Mouse (Mus musculus): ENCODE measurements around the gene Bmpr1b. TPM values are rescaled to one million over a fixed set of nuclear protein-coding genes. Genes with fewer than 3 reads are reported as not detected.

Gene Bmpr1b
- polyA plus RNA-seq, 1 experiment from 2014 or later, result 0.51 TPM

DNA sequence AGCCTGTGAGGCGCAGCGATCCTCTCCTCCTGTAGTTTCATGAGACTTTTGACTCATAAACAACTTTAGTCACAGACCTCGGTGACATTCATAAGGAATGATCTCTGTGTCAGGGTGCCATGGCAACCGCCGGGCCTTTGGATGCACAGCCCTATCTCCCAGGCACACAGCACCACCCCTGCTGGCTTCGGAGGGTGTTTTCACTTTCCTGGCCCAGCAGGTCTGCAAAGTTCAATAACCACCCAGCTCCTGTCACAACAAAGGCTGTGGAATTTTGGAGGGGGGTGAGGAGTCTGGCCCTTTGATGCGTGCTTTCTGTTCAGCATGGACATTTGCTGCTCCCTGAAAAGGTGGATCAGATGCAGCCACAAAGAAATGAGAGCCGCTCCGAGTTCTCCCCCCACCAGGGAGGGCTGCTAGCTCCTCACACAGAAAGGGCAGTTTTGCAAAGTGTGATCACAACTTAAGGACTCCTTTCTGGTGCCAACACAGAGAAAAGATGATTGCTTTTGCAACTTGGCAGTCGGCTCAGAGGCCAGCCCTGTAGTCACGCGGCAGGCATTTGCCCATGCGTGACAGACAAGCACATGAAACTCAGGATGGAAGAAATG lies 349.8 kb downstream of the Bmpr1b start:
- no peak for DNase-seq (ENCODE audit: low spot score)

DNA sequence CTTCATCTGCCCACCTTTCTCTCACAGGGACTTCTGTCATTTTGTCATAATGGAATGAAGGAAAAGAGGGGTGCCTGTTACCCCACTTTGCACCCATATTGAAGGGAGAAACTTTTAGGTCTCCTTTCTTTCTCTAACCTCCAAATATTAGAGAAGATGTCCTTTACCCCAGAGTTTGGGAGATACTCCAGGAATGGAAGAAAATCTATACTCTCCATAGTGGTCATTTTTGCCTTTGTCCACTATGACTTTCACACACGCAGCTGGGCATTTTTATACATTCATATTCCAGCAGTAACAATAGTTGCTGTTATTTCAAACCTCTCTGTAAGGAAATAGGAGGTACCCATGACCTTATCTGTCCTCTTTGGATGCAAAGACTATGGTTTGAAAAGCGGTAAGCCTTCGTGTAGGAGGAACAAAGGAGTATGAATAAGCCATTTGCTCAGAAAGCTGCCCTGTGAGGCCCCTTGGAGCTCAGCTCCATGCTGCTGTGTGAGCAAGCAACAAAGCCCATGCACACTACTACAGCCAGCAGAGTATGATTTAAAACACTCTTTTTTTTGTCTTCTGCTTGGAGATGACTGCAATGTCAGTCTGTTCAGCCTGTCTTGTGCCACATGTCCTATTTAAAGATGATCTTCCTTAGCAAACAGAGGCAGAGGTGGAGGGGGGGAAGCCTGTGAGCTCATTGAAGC lies 350.5 kb downstream of the Bmpr1b start:
- DNase-seq (ENCODE audit: low spot score), result no peak

DNA sequence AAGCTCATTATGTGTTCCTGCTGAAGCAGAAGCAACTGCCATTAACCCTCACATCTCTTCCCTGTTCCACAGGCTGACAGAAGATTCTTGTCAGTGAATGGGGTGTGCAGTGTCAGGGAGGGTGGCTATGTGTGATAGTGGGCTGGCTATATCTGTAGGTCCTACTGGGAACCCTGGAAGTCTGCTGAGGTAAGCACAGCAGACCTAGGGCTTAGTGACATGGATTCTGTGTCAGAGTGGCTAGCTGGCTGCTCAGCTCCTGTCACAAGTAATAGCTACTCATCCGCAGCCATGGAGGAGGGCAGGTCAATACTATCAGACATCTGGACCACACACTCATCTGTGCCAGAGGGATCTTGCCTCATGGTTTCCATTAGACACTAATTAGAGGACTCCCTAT lies 354.4 kb downstream of the Bmpr1b start:
- no peak for DNase-seq (ENCODE audit: low spot score)

DNA sequence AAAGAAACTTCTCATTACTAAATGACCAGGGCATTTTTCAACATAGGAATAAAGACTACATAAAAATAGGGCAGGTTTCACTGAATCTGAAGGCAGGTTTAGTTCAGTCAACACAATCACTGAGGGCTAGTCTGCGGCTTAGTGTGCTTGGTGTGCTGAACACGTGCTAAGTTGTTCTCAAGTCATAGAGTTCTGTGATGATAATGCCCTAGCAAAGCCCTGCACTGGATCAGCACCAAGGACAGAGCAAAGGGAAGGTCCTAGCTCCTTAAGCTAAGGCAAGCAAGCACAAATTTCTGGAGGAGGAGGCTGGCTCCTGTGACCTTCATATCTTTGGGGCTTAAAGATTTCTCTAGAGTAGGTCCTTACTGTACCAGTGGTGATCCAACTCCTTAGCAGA lies 357.9 kb downstream of the Bmpr1b start:
- DNase-seq (ENCODE audit: low spot score), result no peak

DNA sequence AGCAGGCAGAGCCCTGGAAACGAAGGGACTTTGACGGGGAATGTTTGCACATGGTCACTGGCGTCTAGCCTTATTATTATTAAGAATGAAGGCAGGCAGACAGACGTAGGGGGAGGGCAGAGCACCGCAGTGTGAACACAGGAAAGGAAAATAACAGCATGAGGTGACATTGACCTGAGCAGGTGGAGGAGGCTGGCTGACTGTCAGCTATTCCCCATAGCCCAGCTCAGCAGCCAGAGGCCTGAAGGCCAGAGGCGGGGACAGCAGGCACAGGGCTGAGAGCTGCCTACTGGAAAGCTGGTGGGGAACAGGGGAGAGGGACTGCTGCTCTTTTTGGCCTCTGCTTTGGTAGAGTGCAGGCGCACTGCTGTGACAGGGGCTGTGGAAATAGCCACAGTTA lies 358.3 kb downstream of the Bmpr1b start:
- no peak for DNase-seq (ENCODE audit: low spot score)

DNA sequence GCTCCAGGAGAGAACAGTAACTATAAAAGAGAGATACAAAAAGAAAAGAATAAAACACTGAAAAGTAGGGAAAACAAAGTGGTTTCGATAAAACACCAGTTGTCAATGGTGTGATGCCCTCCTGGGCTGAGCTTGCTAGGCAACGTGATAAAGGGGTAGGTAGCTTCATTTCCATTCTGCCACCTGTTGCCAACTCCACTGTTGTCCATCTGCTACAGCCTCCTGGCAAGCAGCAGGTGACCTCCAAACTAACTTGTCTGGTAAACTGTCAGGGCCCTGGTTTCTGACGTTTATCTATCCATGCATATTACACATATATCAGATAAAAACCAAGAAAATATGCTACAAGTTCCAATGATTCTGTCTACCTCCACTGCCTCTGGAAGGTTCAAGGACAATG lies 359.6 kb downstream of the Bmpr1b start:
- DNase-seq (ENCODE audit: low spot score), result no peak

DNA sequence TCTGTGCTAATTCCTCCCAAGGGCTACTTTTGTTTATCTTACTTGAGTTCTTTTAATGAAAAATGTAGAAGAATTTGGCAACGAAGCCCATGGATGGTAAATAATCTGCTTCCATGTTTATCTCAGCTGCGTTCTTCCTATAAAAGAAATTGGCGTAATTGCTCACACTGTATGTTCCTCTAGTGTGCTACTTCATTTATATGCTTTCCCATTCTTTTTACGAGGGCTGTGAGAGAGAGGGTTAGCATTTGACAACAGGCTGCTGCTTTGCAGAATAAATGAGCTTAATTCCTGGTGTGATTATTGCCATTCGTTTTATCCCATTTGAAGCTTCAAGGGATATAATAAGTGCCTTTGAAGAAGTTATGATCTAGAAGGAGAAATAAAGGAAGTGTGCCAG lies 365.1 kb downstream of the Bmpr1b start:
- DNase-seq (ENCODE audit: low spot score), result no peak

DNA sequence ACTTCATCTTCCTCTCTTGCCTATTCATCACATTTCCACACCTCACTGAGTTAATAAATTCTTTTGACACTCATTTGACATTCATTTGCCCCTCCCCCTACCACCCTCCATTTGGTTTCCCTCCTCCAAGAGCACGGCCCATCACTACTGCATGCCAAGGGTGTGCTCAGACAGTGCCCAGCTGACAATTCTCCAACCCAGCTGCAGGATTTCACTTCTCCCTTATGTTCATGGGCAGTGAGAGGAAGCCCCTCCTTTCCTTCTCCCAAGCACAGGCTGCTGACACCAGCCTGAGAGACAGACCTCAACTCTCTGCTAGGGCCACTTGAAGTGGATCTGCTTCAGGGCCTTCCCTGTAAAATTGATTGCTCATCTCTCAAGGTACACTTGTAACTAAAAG lies 371.4 kb downstream of the Bmpr1b start:
- no peak for DNase-seq (ENCODE audit: low spot score)

DNA sequence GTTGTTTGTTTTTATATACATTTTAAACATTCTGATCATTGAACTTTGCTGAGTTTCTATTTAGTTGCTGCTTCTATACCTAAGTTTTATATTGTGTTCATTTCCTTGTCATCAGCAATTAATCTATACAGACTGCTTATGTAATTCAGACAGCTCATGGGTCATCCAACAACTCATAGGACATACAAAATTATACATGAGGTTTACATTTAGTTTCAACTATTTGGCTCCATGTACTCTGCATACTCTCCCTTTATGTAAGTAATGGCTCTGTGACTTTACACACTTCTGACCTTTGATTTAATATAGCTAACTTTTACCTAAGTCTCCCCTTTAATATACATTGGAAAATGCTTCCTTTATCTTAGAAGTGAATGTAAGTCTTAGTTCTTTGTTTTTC lies 371.9 kb downstream of the Bmpr1b start:
- no peak for DNase-seq (ENCODE audit: low spot score)

DNA sequence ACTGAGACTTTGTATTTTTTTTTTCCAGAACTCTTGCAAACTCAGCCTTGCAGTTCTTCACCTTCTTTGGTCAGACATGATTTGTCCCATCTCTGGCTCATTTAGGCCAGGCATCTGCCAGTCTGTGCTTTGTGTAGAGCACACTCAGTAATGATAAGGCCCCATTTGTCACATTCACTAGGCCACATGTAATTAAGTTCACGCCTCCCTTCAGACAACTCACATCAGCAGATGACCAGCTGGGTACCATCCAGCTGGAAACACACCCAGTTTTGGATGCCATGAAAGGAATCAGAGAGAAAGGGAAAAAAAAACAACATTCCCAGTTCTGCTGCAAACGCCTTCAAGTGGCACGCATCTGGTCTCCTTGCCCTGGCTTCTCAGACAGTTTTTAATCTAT lies 374.9 kb downstream of the Bmpr1b start:
- no peak for DNase-seq (ENCODE audit: low spot score)

DNA sequence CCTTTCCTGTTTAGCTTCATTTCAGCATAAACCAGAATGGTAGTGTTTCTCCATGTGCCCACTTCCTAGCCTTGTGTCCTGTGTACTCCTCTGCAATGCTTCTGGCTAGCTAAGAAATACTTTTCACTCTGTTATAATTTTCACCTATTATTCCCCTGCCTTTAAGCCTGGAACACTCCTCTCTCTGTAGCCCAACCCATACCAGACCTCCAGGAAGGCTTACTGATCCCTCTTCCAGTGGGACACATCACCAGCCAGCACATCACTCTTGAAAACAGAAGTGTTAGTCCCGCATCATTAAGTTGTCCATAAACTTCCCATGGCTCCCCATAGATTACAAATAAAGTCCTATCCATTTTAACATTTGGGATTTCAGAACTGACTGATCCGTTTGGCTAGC lies 375.5 kb downstream of the Bmpr1b start:
- DNase-seq (ENCODE audit: low spot score), result no peak

DNA sequence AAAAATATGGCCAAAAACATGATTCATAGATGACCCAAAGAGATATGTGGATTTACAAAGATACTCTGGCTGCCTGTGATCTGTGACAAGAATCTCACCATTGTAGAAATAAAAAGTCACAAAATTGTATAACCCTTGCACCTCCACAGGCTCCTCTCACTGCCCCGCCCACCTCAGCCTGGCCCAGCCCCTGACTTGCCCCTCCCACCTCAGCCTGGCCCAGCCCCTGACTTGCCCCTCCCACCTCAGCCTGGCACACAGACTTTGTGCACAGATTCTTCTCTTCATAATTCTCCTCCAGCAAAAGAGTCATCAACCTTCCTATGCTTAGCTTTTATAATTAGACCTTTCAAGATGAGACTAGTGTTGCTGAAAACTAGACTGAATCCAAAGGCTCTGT lies 377.1 kb downstream of the Bmpr1b start:
- no peak for DNase-seq (ENCODE audit: low spot score)

DNA sequence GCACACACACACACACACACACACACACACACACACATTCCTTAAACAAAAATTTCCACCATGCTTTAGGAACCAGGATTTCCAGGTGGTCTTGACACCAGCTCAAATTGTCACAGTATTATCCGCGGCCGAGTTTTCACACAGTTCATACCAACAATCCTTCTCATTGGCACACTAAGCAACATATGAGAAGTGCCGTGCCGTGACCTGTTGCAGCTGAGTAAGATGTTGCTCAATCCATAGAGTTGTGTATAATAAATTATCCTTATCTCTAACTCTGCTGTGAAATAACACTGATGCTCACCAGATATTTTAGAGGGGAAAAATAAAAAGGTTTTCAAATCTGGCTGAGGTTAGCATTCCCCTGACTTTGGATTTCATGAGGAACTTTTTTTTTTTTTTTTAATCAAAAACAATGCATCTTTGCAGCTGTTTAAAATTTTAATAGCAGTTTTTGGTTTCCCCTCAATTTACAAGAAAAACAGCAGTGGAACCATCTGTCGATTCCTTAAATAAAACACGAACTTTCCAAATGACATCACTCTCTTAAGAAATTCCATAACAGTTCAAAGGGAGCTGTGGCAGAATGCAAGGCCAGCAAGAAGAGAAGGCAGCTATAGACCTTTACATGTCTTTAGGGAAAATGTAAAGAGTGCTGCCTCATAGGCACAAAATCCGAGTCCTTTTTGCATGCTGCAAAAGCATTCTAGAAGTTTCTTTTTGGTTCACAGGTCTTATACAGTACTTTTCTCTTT lies 378.0 kb downstream of the Bmpr1b start:
- no peak for DNase-seq (ENCODE audit: low spot score)

Other genes starting within 250 kb of the Bmpr1b start
- 13.1 and 13.7 TPM in 2 replicates for gene Pdlim5, start 226.3 kb upstream of the Bmpr1b start, polyA plus RNA-seq (2015; fragmentation: Nextera tagmentation; extraction: Ambion mirVana)